Mouse (Mus musculus) lung, postnatal 0 days (tissue): ENCODE data around the gene Nme9.

Experiments used
- CTCF ChIP-seq: IDR thresholded peaks from 2 replicates; pipeline ENCODE4 v1.5.1; 2016; ENCODE audit warnings: antibody characterized with exemption, mild to moderate bottlenecking
- EP300 ChIP-seq: IDR thresholded peaks from 2 replicates; pipeline ENCODE4 v1.6.1; 2016; ENCODE audit warnings: antibody characterized with exemption, mild to moderate bottlenecking, control low read depth

- TF ChIP-seq CTCF, result no peak
- TF ChIP-seq EP300, result no peak
Observed at GRCm38 (mm10) chr9:99459730-99460129, 8.5 kb downstream of the Nme9 start.
